Mouse (Mus musculus): ENCODE measurements around the gene Bcl2l11. TPM values are rescaled to one million over a fixed set of nuclear protein-coding genes. Genes with fewer than 3 reads are reported as not detected.

The Bcl2l11 gene
- polyA plus RNA-seq, 1 experiment = 17.0 TPM

DNA sequence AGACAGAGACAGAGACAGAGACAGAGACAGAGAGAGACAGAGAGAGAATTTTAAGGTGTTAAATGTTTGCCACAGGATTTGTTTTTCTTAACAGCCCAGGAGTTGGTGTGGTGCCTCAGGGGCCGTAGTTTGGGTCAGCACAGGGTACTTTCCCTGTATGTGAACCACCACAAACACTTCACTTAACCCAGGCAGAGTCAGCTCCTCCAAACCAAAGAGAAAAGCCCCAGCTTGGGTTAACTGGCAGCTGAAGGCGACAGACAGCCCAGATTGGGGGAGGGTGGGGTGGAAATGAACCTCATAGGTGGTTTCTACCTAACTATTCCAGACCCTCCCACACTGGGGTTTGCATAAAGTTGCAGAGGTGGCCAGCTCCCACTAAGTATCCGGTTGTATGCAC is 71.5 kb downstream of the Bcl2l11 start:
- TF ChIP-seq POLR2A (IDR thresholded peaks at IDR 0.05; ENCODE audit: borderline replicate concordance, extremely low read depth, insufficient read depth, insufficient read length, poor library complexity, severe bottlenecking) = no peak
- no peak for TF ChIP-seq CTCF (IDR thresholded peaks at IDR 0.05; ENCODE audit: borderline replicate concordance, extremely low read depth, insufficient read depth, insufficient read length)
- DNase-seq (ENCODE audit: low read depth) = no peak

DNA sequence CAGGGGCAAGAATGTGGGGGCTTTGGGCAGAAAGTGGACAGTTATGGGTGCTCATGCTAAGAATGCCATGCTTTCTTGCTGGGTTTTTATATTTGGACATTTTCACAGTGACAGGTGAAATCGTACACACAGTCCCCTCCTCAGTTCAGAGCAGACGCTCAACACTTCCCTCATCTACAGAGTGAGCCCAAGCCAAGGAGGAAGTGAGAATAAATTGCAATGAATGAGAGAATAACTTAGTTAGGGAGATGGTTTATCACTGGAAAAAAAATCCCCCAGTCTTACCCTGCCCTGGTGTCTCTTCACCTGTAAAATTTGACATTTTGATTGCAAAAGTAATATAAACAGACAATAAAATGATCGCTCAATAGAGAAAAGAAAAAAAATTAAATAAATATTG is 77.3 kb downstream of the Bcl2l11 start:
- TF ChIP-seq CTCF (IDR thresholded peaks at IDR 0.05; ENCODE audit: borderline replicate concordance, extremely low read depth, insufficient read depth, insufficient read length) = no peak
- no peak for TF ChIP-seq POLR2A (IDR thresholded peaks at IDR 0.05; ENCODE audit: borderline replicate concordance, extremely low read depth, insufficient read depth, insufficient read length, poor library complexity, severe bottlenecking)
- no peak for DNase-seq (ENCODE audit: low read depth)

- TF ChIP-seq POLR2A (IDR thresholded peaks at IDR 0.05; ENCODE audit: borderline replicate concordance, extremely low read depth, insufficient read depth, insufficient read length, poor library complexity, severe bottlenecking) (no peak), CTCF (IDR thresholded peaks at IDR 0.05; ENCODE audit: borderline replicate concordance, extremely low read depth, insufficient read depth, insufficient read length) (no peak)
- DNase-seq (ENCODE audit: low read depth) = no peak
These were observed 78.0 kb downstream of the Bcl2l11 start for GRCm38 (mm10) chr2:128203749-128204405.

GRCm38 (mm10) chr2:128208541-128208940 is 82.7 kb downstream of the Bcl2l11 start:
- TF ChIP-seq POLR2A (IDR thresholded peaks at IDR 0.05; ENCODE audit: borderline replicate concordance, extremely low read depth, insufficient read depth, insufficient read length, poor library complexity, severe bottlenecking) (no peak), CTCF (IDR thresholded peaks at IDR 0.05; ENCODE audit: borderline replicate concordance, extremely low read depth, insufficient read depth, insufficient read length) (no peak)
- DNase-seq (ENCODE audit: low read depth) = no peak

- peak; percentile 29 for DNase-seq (ENCODE audit: low read depth)
- TF ChIP-seq CTCF (IDR thresholded peaks at IDR 0.05; ENCODE audit: borderline replicate concordance, extremely low read depth, insufficient read depth, insufficient read length) (no peak), POLR2A (IDR thresholded peaks at IDR 0.05; ENCODE audit: borderline replicate concordance, extremely low read depth, insufficient read depth, insufficient read length, poor library complexity, severe bottlenecking) (no peak)
These were observed 84.0 kb downstream of the Bcl2l11 start for GRCm38 (mm10) chr2:128209841-128210329.

- no peak for TF ChIP-seq CTCF (IDR thresholded peaks at IDR 0.05; ENCODE audit: borderline replicate concordance, extremely low read depth, insufficient read depth, insufficient read length)
- TF ChIP-seq POLR2A (IDR thresholded peaks at IDR 0.05; ENCODE audit: borderline replicate concordance, extremely low read depth, insufficient read depth, insufficient read length, poor library complexity, severe bottlenecking) = no peak
- DNase-seq (ENCODE audit: low read depth) = peak; percentile 50
These were observed 84.5 kb downstream of the Bcl2l11 start for GRCm38 (mm10) chr2:128210376-128210775.

GRCm38 (mm10) chr2:128211022-128211880 is 85.4 kb downstream of the Bcl2l11 start:
- no peak for TF ChIP-seq CTCF (IDR thresholded peaks at IDR 0.05; ENCODE audit: borderline replicate concordance, extremely low read depth, insufficient read depth, insufficient read length)
- DNase-seq (ENCODE audit: low read depth) = peak; percentile 46

- TF ChIP-seq CTCF (IDR thresholded peaks at IDR 0.05; ENCODE audit: borderline replicate concordance, extremely low read depth, insufficient read depth, insufficient read length) = no peak
- no peak for TF ChIP-seq POLR2A (IDR thresholded peaks at IDR 0.05; ENCODE audit: borderline replicate concordance, extremely low read depth, insufficient read depth, insufficient read length, poor library complexity, severe bottlenecking)
- peak; percentile 42 for DNase-seq (ENCODE audit: low read depth)
These were observed 86.0 kb downstream of the Bcl2l11 start for GRCm38 (mm10) chr2:128211881-128212209.

Measured in brain, embryonic 14.5 days (tissue).